Mouse (Mus musculus) myocyte (in vitro differentiated cells): ENCODE measurements around the gene Rps6kc1.

Source experiments
- CEBPB ChIP-seq: IDR thresholded peaks from 2 replicates; pipeline ENCODE4 v1.6.1; 2011; ENCODE audit warnings: mild to moderate bottlenecking, moderate library complexity; ENCODE audit not compliant: poor library complexity, insufficient read depth, severe bottlenecking
- E2F4 ChIP-seq: IDR thresholded peaks from one replicate; pipeline ENCODE4 v1.6.1; 2011; ENCODE audit warnings: mild to moderate bottlenecking, control low read depth, moderate library complexity; ENCODE audit not compliant: insufficient read depth
- MAX ChIP-seq: IDR thresholded peaks from one replicate; pipeline ENCODE4 v1.6.1; 2011; ENCODE audit warnings: low read depth, mild to moderate bottlenecking, control low read depth
- MYOG ChIP-seq, 3 experiments: IDR thresholded peaks; one replicate each; pipeline ENCODE4 v1.6.1; 2011; ENCODE audit warnings: control low read depth in 2 of 3, low read depth in 2 of 3, mild to moderate bottlenecking in 2 of 3; ENCODE audit not compliant: insufficient read length in 2 of 3, control insufficient read depth in 1 of 3, insufficient read depth in 1 of 3
- POLR2A ChIP-seq: IDR thresholded peaks from one replicate; pipeline ENCODE4 v1.6.1; 2011; ENCODE audit warnings: low read depth, mild to moderate bottlenecking, control low read depth, moderate library complexity; ENCODE audit not compliant: insufficient read length
- SRF ChIP-seq: IDR thresholded peaks from one replicate; pipeline ENCODE4 v1.6.1; 2011; ENCODE audit warnings: low read depth; ENCODE audit not compliant: control insufficient read depth, insufficient read length
- TCF12 ChIP-seq: IDR thresholded peaks from one replicate; pipeline ENCODE4 v1.6.1; 2011; ENCODE audit warnings: mild to moderate bottlenecking, control low read depth; ENCODE audit not compliant: poor library complexity, insufficient read depth, severe bottlenecking
- TCF3 ChIP-seq: IDR thresholded peaks from one replicate; pipeline ENCODE4 v1.6.1; 2011; ENCODE audit warnings: low read depth, control low read depth; ENCODE audit not compliant: insufficient read length
- USF1 ChIP-seq: IDR thresholded peaks from one replicate; pipeline ENCODE4 v1.6.1; 2011; ENCODE audit warnings: low read depth, mild to moderate bottlenecking, control low read depth, moderate library complexity

DNA sequence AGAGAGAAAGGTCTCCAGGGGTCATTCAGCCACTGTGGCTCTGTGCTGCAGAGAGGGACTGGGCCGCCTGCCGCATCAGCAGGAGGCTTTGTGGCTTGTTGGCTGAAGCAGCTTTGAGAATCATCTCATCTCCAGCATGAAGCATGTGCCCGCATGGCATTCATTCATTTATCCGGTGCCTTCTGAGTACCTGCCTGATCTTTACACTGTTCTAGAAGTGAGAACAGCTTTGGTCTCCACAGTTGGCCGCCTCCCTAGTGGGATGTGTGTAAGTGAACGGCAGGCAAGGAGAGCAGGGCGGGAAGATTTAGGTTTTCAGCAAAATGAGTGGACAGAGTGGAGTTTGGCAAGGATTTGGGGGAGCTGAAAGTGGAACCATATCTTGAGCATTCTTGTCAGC is 28.2 kb upstream of the Rps6kc1 start:
- TF ChIP-seq MYOG (IDR thresholded peaks at IDR 0.05; ENCODE audit: control insufficient read depth in 1 of 3, insufficient read depth in 1 of 3, insufficient read length in 2 of 3, low read depth in 2 of 3) (no peak), TCF12 (no peak), POLR2A (no peak), TCF3 (no peak), USF1 (no peak), E2F4 (no peak), CEBPB (no peak), SRF (no peak), MAX (no peak)
